Mouse (Mus musculus): Measurements from ENCODE around the gene Vwf.

Gene Vwf

GRCm38 (mm10) chr6:125548406-125548805 is 1.8 kb downstream of the Vwf start:
- no peak for DNase-seq

DNA sequence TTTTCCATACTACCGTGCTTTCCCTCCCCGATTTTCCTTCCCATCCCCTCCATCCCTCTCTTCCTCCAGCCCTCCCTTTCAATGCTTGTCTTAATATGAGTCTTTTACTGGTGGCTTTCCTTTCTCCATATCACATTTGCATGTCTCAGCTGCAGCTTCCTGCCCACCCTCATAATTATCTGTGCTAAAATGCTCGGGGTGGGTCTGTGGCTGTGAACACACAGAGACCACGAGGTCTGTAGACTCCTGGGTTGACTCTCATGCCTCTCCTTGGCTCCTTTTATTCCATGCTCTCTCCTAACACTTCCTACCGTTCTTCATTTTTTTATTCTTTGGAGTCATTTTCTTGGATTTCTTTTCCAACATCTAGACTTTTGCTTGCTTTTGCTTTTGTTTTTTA is 3.6 kb downstream of the Vwf start:
- no peak for DNase-seq

GRCm38 (mm10) chr6:125552760-125553159 is 6.2 kb downstream of the Vwf start:
- DNase-seq: peak; percentile 6

DNA sequence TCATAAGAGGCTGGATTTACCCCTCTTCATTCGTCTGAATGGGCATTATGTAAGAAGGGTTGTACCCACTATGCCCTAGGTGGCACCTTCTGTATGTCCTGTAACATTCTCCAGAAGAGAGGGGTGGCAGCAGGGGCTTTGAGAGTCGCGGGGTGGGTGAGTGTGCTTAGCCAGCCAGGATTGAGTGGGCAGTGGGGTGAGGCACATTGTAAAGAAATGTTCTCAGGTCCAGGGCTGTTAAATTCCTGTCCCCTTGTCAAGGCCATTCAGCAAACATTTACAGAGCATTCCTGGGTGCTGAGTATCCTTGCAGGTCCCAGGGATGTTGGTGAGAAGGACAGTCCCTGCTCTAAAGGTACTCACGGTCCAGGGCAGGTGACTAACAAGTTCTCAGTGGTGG is 7.0 kb downstream of the Vwf start:
- no peak for DNase-seq

GRCm38 (mm10) chr6:125558831-125559230 is 12.3 kb downstream of the Vwf start:
- no peak for DNase-seq

DNA sequence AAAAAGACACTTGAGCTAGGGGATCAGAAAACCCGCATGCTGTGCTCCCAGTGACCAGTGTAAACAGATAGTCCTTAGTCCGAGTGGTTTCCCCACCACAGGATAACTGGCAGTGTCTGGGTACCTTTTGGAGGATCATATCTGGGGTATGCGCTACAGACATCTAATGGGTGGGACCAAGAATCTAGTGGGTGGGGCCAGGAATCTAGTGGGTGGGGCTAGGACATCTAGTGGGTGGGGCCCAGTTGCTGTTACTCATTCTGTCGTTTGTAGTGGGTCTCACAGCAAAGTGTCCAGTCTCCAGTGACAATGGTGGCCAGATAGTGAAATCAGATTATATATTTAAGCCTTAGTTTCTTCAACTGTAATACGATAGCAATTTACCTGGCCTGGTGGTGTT is 14.5 kb downstream of the Vwf start:
- DNase-seq: no peak

DNA sequence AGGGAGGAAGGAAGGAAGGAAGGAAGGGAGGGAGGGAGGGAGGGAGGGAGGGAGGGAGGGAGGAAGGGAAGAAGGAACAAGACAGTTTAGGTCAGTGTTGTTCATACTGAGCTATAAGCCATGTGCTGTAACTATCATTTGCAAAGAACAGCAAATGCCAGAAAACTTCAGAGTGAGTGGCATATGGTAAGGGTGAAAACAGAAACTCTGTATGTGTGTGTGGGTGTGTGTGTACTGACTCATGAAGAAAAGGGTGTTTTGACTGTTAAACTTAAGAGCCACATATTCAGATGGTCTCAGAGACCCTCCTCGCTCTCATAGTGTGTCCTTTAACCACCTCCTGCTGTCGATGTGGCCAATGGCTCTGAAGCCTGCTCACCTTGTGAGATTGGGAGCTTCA is 14.9 kb downstream of the Vwf start:
- DNase-seq: no peak

GRCm38 (mm10) chr6:125564812-125565281 is 18.3 kb downstream of the Vwf start:
- peak; percentile 11 for DNase-seq

- DNase-seq: no peak
Observed at GRCm38 (mm10) chr6:125565326-125565725, 18.8 kb downstream of the Vwf start.

DNA sequence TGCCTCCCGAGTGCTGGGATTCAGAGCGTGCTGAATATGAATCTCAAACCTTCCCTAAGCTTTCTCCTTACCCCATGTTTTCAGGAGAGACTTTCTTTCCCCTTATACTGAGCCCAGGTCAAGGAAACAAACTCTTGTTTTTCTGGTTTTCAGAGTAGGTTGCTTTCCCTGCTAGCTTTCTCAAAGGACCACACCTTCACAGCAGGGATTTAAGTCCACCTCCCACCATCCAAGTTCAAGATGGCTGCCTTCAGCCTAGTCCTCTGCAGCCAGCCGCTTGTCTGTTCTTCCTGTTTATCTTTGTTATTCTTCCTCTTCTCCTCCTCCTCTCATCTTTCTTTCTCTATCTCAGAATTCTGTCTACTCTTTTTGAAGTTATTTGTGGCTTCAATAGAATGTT is 20.1 kb downstream of the Vwf start:
- DNase-seq: no peak

DNA sequence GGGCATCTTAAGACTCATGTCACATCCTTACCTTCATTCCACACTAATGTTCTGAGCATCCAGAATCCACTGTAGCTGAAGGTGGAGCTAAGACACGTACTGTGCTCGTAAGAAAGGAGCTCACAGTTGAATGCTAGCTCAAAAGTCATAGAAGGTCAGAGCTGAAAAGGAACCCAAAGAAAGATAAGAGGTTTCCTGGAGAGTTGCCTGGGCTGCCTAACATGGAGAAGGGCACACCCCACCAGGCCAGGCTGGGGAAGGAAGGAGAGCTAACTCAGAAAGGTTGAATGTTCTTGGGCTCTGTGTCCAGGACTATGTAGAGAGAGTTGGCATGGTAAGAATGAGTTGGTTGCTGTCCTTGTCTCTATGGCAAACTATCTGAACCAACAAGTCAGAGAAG is 21.8 kb downstream of the Vwf start:
- no peak for DNase-seq

DNA sequence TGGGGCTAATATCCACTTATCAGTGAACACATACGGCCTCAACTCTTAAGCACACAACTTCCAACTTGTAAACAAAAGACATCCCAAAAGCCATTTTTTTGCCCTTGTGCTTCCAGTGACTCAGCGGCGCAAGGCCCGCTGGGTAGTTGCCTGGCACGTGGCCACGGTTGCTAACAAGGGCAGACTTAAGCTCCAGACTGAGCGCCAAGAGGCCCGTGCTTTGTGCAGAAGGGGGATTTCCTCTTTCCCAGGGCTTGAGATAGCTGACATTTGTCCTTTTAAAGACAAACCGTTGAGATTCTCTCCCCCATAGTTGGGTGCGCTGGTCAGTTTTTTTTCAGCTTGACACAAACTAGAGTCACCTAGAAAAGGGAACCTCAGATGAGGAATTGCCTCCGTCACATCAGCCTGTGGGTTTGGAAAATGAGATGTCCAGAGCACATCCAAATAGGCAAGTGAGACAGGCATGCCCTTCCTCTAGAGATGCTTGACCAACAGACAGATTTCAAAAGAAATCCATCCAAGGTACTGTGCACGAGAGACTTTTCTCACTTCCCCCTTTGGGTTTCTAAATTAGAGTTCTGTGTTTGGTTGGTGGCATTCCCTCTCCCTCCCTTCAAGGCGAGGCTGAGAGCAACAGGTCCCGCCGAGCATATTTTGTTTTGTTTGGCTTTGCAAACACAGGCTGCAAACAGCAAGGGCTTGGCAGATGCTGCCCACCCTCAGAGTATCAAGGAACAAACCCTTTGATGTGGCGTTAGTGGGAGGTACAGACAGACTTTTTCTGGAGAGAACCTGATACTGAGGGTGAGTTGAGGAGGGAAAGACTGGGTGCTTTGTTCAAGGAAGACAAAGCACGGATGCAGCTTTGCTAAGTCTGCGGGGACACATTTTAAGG is 26.0 kb downstream of the Vwf start:
- DNase-seq: peak; percentile 68

- peak; percentile 76 for DNase-seq
Observed at GRCm38 (mm10) chr6:125573189-125573928, 26.8 kb downstream of the Vwf start.

- no peak for DNase-seq
Observed at GRCm38 (mm10) chr6:125575080-125575479, 28.5 kb downstream of the Vwf start.

DNA sequence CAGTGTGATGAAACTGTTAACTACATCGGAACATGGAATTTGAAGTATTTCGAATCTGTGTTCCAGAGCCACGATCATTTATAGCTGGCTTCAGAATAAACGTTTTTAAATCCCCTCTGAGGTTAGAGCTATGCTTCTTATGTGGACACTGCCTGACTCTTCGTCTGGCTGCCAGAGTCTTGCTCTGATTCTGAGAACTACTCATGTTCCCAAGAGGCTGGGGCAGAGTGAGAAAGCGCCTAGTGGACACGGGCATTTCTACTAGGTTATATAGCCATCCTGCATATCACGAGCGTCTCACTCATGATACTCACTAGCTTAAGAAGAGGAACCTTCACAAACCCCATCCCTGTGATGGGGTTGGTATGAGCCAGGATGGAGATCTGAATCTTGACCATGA is 30.7 kb downstream of the Vwf start:
- DNase-seq: no peak

DNA sequence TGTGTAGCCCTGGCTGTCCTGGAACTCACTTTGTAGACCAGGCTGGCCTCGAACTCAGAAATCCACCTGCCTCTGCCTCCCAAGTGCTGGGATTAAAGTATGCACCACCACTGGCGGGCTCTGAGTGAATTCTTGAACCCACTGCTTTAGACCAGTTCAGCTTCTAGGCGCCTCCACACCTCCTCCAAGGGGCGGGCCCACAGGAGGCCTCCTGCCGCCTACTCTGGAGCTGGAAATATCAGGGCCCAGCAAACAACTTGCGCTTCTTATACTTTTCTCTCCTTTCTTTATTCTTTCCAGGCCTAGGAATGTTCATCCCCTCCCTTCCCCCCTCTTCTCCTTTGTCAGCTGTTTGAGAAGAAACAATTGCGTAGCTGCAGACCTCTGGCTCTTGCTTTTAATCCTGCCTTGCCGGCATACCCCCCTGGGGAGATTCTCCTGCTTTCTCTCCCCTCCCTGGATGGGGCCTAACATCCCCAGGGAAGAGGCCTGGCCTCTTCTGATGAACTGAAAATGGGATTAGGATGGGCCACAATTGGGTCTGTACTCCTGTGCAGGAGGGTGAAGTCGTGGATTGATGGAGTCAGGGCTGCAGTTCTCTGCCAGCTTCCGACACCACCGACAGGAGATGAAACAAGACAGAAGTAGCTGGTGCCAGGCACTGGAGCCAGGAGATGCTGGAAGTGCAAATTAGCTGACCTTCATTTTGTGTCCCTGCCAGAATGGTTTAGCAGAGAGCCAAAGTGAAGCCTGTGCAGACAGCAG is 31.5 kb downstream of the Vwf start:
- DNase-seq: no peak

- DNase-seq: no peak
Observed at GRCm38 (mm10) chr6:125578647-125579011, 32.1 kb downstream of the Vwf start.

DNA sequence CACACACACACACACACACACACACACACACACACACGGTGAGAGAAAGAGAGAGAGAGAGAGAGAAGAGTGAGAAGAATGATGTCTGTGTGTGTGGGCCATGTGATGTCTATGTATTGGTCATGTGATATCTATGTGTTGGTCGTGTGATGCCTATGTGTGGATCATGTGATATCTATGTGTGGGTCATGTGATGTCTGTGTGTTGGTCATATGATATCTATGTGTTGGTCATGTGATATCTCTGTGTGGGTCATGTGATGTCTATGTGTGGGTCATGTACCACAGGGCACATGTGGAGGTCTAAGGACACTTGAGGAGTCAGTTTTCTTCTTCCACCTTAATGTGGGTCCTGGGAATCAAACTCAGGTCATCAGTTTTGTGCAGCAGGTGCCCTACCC is 33.3 kb downstream of the Vwf start:
- no peak for DNase-seq

GRCm38 (mm10) chr6:125583666-125584065 is 37.1 kb downstream of the Vwf start:
- DNase-seq: no peak

GRCm38 (mm10) chr6:125584266-125584665 is 37.7 kb downstream of the Vwf start:
- DNase-seq: no peak

GRCm38 (mm10) chr6:125585579-125585978 is 39.0 kb downstream of the Vwf start:
- peak; percentile 69 for DNase-seq

- no peak for DNase-seq
Observed at GRCm38 (mm10) chr6:125586042-125586566, 39.5 kb downstream of the Vwf start.

GRCm38 (mm10) chr6:125588241-125588640 is 41.7 kb downstream of the Vwf start:
- DNase-seq: no peak
